Mouse (Mus musculus): ENCODE measurements around the gene Trp53bp2. TPM values are rescaled to one million over a fixed set of nuclear protein-coding genes. Genes with fewer than 3 reads are reported as not detected.
A peak's percentile ranks its signal among the peaks of the same experiment; 100 is the strongest.

The Trp53bp2 gene
- polyA plus RNA-seq, 1 experiment from 2014 or later = 5.3 TPM

DNA sequence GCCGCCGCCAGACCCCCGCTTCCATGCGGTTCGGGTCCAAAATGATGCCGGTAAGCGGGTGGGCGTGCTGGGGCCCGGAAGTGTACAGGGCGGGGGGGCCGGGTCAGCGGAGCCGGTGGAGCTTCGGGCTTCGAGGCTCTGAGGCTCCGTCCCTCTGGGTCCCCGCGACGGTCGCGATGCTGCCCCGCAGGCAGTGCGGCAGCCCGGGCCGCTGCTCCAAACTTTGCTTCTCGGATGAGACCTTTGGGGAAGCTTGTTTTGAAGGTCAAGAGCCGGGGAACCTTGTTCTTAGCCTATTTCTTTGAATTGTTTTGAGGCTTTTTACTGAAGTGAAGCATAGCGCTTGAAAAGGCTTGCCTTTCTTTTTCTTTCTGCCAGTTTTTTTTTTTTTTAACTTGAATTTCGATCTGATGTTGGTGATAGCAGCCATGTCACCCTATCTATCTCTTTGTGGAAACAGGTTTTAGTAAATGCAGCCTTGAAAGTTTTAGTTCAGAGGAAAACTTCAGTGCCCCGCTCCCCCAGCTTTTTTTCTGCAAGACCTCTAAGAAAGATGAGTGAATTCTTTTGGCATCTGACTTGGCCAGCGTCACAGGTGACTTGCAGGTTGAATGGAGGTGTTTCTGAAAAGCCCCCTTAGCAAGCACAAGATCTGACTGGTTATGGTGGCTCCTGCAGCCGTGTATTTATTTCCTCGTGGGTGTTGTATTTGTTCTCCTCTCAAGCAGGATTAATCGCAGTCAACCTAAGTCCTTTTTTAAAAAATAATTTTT, 615 bp downstream of the Trp53bp2 start:
- peak; percentile 70 for ATAC-seq
- no peaks in the 10 kb centered on the region for H3K27me3 ChIP-seq (replicated peaks)
- no peaks in the 10 kb centered on the region for H3K9me3 ChIP-seq (replicated peaks)
- peak overlapping the region; percentile 98 for H3K4me2 ChIP-seq
- peaks cover 38% of the 10 kb centered on the region for H3K4me1 ChIP-seq
- no peaks in the 10 kb centered on the region for H3K36me3 ChIP-seq
- peak overlapping the region; percentile 89 for H3K9ac ChIP-seq
- WGBS (ENCODE audit: insufficient replicate concordance) = 2% methylated on average over 34 of the region's 34 CpGs
- peak overlapping the region; percentile 89 for H3K4me3 ChIP-seq
- H3K27ac ChIP-seq = peak overlapping the region; percentile 79

DNA sequence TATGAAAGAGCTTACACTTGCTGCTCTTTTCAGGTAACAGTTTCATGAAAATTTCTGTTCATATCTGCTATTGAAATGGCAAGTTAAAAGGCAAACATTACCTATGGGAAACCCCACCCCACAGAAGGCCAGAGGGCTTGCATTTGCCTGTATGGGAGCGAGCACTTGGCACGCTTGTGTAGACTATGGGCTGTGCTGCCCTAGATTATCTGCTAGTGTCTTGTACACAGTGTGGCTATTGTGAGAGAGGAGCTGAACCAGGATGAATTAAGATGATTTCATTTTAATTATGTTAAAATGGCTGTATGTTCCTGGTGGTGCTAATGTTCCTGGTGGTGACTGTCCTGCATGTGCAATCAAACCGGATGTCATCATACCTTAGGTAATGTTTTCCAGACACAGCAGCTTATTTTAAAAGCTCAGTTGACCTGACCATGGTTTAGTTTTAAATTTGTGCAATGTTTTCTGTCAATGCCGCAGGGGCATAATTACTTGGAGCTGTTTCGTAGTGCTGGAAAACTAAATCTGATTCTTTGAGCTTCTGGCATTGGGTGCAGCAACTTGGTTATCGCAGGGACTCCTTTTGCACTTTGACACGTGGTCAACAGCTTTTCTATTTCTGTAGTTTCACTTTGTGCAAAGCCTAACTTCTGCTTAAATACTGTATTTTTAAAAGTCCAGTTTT, 3.8 kb downstream of the Trp53bp2 start:
- no peak overlapping the region for H3K4me3 ChIP-seq
- no peak overlapping the region for H3K27ac ChIP-seq
- WGBS (ENCODE audit: insufficient replicate concordance) = 69% methylated on average over 7 of the region's 7 CpGs
- H3K4me2 ChIP-seq = no peak overlapping the region
- no peaks in the 10 kb centered on the region for H3K27me3 ChIP-seq (replicated peaks)
- H3K4me1 ChIP-seq = peaks cover 37% of the 10 kb centered on the region
- no peak overlapping the region for H3K9ac ChIP-seq
- no peak for ATAC-seq
- H3K9me3 ChIP-seq (replicated peaks) = no peaks in the 10 kb centered on the region
- H3K36me3 ChIP-seq = no peaks in the 10 kb centered on the region

DNA sequence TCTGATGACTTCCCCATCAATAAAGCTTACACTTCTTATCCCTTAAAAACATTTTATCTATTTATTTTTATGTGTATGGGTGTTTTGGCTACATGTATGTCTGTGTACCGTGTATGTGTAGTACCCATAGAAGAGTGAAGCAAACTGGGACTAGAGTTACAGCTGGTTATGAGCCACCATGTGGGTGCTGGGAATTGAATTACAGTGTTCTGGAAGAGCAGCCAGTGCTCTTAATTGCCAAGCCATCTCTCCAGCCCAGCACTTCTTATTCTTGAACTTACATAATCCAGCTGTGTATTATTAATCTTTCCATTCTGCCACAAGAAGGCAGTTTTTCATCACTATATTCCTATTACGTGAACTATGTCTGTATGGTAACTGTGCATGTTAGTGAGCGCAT, 10.5 kb downstream of the Trp53bp2 start:
- Histone ChIP-seq H3K4me3 (no peak overlapping the region), H3K36me3 (no peaks in the 10 kb centered on the region)
- no peak for ATAC-seq

DNA sequence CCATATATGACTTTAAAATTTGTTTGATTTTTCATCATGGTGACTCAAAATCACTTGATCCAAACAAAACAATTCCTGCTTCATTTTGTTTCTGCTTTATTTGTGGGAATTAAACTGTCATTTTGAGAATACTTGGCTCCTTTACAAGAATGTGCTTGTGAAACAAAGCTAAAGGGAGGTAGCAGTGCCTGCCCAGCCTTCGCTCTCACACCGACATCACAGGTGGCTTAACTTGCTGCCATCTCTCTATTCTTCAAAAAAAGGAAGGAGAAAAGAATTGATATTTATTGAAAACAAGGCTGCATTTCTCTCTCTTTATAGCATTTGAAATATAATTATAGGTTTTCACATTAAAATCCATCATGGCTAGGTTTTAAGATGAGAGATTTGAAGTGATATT, 15.3 kb downstream of the Trp53bp2 start:
- no peak overlapping the region for H3K27ac ChIP-seq
- H3K4me1 ChIP-seq = peaks cover 18% of the 10 kb centered on the region
- H3K9me3 ChIP-seq (replicated peaks) = no peaks in the 10 kb centered on the region
- no peaks in the 10 kb centered on the region for H3K27me3 ChIP-seq (replicated peaks)
- H3K4me3 ChIP-seq = no peak overlapping the region
- ATAC-seq = no peak
- H3K4me2 ChIP-seq = no peak overlapping the region
- 83% methylated on average over 2 of the region's 2 CpGs for WGBS (ENCODE audit: insufficient replicate concordance)
- H3K36me3 ChIP-seq = no peaks in the 10 kb centered on the region
- no peak overlapping the region for H3K9ac ChIP-seq

More for the DNA sequence above, 10.5 kb downstream of the Trp53bp2 start:
- H3K4me1 ChIP-seq = 0 out of 2 replicates have a peak, but pooled peaks cover 3% of the 10 kb centered on the region
- 80% methylated on average over 3 of the region's 3 CpGs for WGBS (ENCODE audit: insufficient replicate concordance)
- H3K9ac ChIP-seq = no peak overlapping the region
- H3K27ac ChIP-seq = no peak overlapping the region
- H3K27me3 ChIP-seq (replicated peaks) = no peaks in the 10 kb centered on the region
- no peak overlapping the region for H3K4me2 ChIP-seq
- no peaks in the 10 kb centered on the region for H3K9me3 ChIP-seq (replicated peaks)

DNA sequence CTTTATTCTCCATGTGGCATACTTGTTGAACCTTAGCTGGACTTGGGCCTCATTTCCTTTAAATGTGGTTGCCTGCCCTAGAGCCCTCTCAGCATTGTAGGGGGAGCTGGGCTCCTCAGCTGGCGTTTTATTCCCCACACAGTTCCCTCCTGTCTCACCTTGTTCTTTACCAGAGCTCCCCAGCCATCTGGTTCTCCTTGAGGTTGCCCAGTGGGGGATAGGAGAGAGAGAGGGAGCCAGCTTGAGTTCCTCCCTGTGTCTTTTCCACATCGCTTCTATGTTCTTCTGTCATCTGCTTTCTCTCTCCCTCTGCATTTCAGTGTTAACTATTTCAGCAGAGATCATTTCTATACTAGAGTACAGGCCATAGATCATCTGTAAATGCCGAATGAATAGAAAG, 16.2 kb downstream of the Trp53bp2 start:
- WGBS (ENCODE audit: insufficient replicate concordance) = 68% methylated on average over 3 of the region's 3 CpGs
- Histone ChIP-seq H3K4me3 (no peak overlapping the region), H3K36me3 (0 out of 2 replicates have a peak, but pooled peaks cover under 1% of the 10 kb centered on the region), H3K4me1 (peaks cover 18% of the 10 kb centered on the region), H3K4me2 (no peak overlapping the region), H3K27me3 (replicated peaks) (no peaks in the 10 kb centered on the region), H3K27ac (no peak overlapping the region), H3K9me3 (replicated peaks) (no peaks in the 10 kb centered on the region), H3K9ac (no peak overlapping the region)
- no peak for ATAC-seq

DNA sequence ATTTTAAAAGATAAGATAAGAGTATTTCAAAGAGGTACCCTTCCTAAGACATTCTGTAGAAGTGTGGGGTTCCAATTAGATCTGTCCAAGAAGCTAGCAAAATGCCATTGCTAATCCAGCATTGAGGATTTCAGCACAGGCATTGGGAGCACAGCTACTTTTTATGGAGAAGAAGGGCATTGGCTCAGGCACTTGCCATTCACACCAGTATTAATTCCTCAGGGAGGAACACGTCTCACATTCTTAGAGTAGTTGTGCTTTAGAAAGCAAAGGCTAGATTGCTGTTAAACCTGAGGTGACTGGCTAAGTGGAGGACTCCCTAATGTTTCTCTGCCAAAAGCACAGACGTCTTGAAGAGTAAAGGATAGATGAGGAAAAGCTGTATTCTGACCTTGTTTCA, 17.5 kb downstream of the Trp53bp2 start:
- Histone ChIP-seq H3K36me3 (peaks cover 7% of the 10 kb centered on the region; the same call in 1 of the 2 replicates), H3K27ac (no peak overlapping the region)
- ATAC-seq = no peak

DNA sequence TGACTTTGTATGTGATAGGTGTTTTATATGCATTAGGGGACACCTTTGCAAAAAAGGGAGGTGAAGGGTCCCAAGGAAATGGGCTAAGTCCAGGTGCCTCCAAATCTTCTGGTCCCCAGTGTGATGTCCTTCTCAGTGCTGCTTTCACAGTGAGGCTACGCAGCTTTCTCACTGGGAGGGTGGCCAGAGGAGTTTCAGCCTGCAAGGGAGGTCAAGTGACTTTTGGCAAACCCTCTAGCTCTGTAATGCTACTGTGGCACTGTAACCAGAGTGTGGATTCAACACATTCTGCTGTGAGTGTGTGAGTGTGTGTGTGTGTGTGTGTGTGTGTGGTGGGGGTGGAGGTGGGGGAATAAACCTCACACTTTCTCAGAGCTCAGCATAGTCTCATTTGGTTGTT, 18.5 kb downstream of the Trp53bp2 start:
- Histone ChIP-seq H3K27me3 (replicated peaks) (no peaks in the 10 kb centered on the region), H3K4me2 (no peak overlapping the region), H3K27ac (no peak overlapping the region), H3K4me3 (no peak overlapping the region), H3K36me3 (peaks cover 17% of the 10 kb centered on the region), H3K9ac (no peak overlapping the region), H3K4me1 (peaks cover 15% of the 10 kb centered on the region), H3K9me3 (replicated peaks) (no peaks in the 10 kb centered on the region)
- 77% methylated on average over 1 of the region's 1 CpGs for WGBS (ENCODE audit: insufficient replicate concordance)
- ATAC-seq = no peak

More for the DNA sequence above, 17.5 kb downstream of the Trp53bp2 start:
- Histone ChIP-seq H3K4me1 (peaks cover 15% of the 10 kb centered on the region), H3K4me3 (no peak overlapping the region), H3K9ac (no peak overlapping the region), H3K4me2 (no peak overlapping the region), H3K27me3 (replicated peaks) (no peaks in the 10 kb centered on the region), H3K9me3 (replicated peaks) (no peaks in the 10 kb centered on the region)
- WGBS (ENCODE audit: insufficient replicate concordance) = 69% methylated on average over 2 of the region's 2 CpGs

DNA sequence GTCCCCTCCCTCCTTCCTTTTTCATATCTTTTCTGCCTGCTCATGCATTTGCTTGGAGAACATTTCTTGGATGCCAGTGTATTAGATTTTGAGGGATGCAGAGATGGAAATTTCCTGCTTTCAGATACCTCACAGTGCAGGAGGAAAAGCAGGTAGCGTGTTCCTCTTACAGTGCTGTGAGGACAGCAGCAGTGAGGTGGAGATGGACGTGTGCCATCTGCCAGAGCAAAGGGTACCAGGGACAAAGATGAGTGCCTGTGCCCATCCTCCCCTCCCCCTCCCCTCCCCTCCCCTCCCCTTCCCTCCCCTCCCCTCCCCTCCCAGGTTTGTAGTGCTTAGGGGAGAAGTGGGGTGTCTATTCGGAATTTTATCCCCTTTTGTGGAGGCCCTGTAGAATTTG, 20.9 kb downstream of the Trp53bp2 start:
- peaks cover 27% of the 10 kb centered on the region for H3K36me3 ChIP-seq
- no peak for ATAC-seq
- WGBS (ENCODE audit: insufficient replicate concordance) = 60% methylated on average over 3 of the region's 3 CpGs

DNA sequence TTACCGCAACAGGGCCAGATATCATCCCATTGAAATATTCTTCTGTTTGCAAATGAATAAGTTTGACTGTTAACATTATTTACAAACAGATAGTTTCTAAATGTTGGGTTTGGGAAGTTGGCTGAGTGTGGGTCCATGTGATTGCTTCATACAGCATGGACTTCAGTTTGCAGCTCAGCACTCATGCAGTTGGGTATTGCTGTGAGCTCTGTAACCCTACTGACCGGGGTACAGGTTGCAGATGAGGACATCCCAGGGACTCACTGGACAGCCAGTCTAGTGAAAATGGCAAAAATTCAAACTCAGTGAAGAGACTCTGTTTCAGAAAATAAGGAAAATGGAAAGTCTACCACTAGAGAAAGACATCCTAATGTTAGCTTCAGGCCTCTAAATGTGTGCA, 21.7 kb downstream of the Trp53bp2 start:
- Histone ChIP-seq H3K4me3 (no peak overlapping the region), H3K9ac (no peak overlapping the region), H3K4me2 (no peak overlapping the region), H3K27ac (no peak overlapping the region), H3K27me3 (replicated peaks) (no peaks in the 10 kb centered on the region), H3K9me3 (replicated peaks) (no peaks in the 10 kb centered on the region), H3K4me1 (peaks cover 10% of the 10 kb centered on the region), H3K36me3 (peaks cover 27% of the 10 kb centered on the region)
- no peak for ATAC-seq
- 88% methylated on average over 2 of the region's 2 CpGs for WGBS (ENCODE audit: insufficient replicate concordance)

More for the DNA sequence above, 20.9 kb downstream of the Trp53bp2 start:
- no peaks in the 10 kb centered on the region for H3K27me3 ChIP-seq (replicated peaks)
- H3K9ac ChIP-seq = no peak overlapping the region
- H3K4me1 ChIP-seq = peaks cover 14% of the 10 kb centered on the region
- no peaks in the 10 kb centered on the region for H3K9me3 ChIP-seq (replicated peaks)
- H3K4me3 ChIP-seq = no peak overlapping the region
- no peak overlapping the region for H3K4me2 ChIP-seq
- no peak overlapping the region for H3K27ac ChIP-seq

DNA sequence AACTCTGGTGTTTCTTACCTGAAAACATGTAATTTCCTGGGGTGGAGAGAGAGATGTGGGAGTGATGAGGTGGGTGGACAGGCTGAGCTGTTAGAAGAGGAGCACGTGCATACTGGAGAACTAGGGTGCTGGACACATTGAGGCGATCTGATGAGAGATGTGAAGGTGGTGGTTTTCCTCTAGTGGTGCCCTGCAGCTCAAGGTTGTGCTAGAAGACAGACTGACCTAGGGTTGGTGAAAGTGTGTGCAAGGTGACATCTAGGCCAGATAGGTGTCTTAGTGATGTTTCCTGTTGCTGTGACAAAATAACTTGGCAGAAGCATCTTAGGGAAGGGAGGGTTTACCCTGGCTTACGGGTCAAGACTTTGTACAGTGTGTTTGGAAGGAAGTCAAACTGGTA, 23.1 kb downstream of the Trp53bp2 start:
- no peak overlapping the region for H3K27ac ChIP-seq

DNA sequence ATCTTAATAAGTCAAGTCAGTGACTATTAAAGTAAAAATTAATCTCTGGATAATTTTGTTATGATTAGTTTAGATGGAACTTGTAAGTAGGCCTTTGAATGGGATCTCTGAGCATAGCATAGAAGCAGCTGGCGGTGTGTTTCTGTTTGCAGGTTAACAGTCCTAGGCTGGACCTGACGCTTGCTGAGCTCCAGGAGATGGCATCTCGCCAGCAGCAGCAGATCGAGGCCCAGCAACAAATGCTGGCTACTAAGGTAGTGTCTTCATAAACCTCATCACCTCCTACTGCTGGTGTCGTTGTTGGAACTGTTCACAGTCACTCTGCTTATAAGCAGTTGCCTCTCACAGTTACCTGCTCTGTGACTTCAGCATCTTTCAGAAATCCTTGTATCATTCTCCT, 27.8 kb downstream of the Trp53bp2 start:
- H3K9me3 ChIP-seq (replicated peaks) = no peaks in the 10 kb centered on the region
- no peak overlapping the region for H3K27ac ChIP-seq
- 68% methylated on average over 5 of the region's 5 CpGs for WGBS (ENCODE audit: insufficient replicate concordance)
- H3K4me1 ChIP-seq = no peaks in the 10 kb centered on the region
- ATAC-seq = no peak
- peaks cover 36% of the 10 kb centered on the region for H3K36me3 ChIP-seq
- no peak overlapping the region for H3K4me2 ChIP-seq
- no peaks in the 10 kb centered on the region for H3K27me3 ChIP-seq (replicated peaks)
- no peak overlapping the region for H3K4me3 ChIP-seq
- H3K9ac ChIP-seq = no peak overlapping the region

More for the DNA sequence above, 23.1 kb downstream of the Trp53bp2 start:
- 85% methylated on average over 3 of the region's 3 CpGs for WGBS (ENCODE audit: insufficient replicate concordance)
- Histone ChIP-seq H3K4me3 (no peak overlapping the region), H3K4me2 (no peak overlapping the region), H3K4me1 (no peaks in the 10 kb centered on the region), H3K27me3 (replicated peaks) (no peaks in the 10 kb centered on the region), H3K9me3 (replicated peaks) (no peaks in the 10 kb centered on the region), H3K36me3 (peaks cover 31% of the 10 kb centered on the region), H3K9ac (no peak overlapping the region)
- ATAC-seq = no peak

DNA sequence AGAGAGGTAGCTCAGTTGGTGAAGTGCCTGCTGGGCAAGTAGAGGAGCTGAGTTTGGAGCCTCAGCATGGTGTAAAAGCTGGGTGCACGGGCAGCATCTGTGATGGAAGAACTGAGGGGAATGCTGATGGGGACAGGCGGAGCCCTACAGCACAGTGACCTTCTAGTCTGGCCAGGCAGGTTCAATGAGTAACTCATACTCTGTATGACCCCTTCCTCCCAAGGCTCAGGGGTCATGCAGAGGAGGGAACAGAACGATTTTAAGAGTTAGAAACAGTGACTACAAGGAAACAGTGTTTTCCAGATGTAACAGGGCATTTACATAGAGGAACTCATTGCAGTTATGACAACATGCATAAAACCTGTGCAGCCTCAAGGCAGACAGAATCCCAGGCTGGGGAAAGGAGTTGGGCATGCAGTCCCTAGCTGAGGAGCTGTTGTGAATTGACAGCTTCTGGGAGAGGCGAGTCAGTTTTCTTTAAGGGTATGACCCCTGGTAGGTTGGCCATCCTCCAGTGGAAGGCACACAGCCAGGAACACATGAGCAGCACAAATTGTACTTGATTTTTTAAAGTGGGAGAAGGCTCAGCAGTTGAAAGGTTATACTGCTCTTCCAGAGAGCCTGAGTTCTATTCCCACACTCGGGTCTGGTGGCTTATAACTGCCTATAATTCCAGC, 30.7 kb downstream of the Trp53bp2 start:
- H3K36me3 ChIP-seq = peaks cover 45% of the 10 kb centered on the region
- no peak overlapping the region for H3K4me3 ChIP-seq
- no peaks in the 10 kb centered on the region for H3K27me3 ChIP-seq (replicated peaks)
- no peaks in the 10 kb centered on the region for H3K9me3 ChIP-seq (replicated peaks)
- 63% methylated on average over 5 of the region's 5 CpGs for whole genome bisulfite sequencing (ENCODE audit: insufficient replicate concordance)
- H3K9ac ChIP-seq = no peak overlapping the region
- no peak; the same call in 1 of the 2 replicates for ATAC-seq
- H3K27ac ChIP-seq = no peak overlapping the region
- H3K4me2 ChIP-seq = no peak overlapping the region
- no peaks in the 10 kb centered on the region for H3K4me1 ChIP-seq
